Mouse (Mus musculus) left cerebral cortex, adult 2 months (tissue): ENCODE measurements around the gene Paxbp1. TPM values are rescaled to one million over a fixed set of nuclear protein-coding genes. Genes with fewer than 3 reads are reported as not detected.

ENCODE experiments used
- DNase-seq, 2 experiments: peaks; one replicate each; pipeline ENCODE4 v3.0.0; 2021 to 2022; ENCODE audit warnings: low spot score in 2 of 2, mixed read lengths in 1 of 2; ENCODE audit errors: extremely low spot score in 1 of 2
- H3K27ac ChIP-seq: fragments of 200-600 bp; 2 replicates; pipeline ENCODE4 v1.8.1; 2022
- H3K4me3 ChIP-seq: fragments of 200-600 bp; 2 replicates; pipeline ENCODE4 v1.8.1; 2022
- CTCF ChIP-seq: fragments of 200-600 bp; IDR thresholded peaks from 2 replicates; pipeline ENCODE4 v1.8.1; 2022; ENCODE audit warnings: antibody characterized with exemption, mild to moderate bottlenecking, moderate library complexity
- intact Hi-C: fragments of 180-260 bp; cut with DNase I; formaldehyde crosslinking; loops from one replicate; pipeline ENCODE4 v1.15.1; 2025
- total RNA-seq, 2 experiments: library from RNA; stranded (reverse); gene quantifications; 2 replicates each; pipeline ENCODE4 v1.2.3; 2021

Gene Paxbp1
- total RNA-seq, 2 experiments from 2014 or later, result 66.1 to 76.5 TPM

GRCm38 (mm10) chr16:91011847-91012246 is 32.5 kb downstream of the Paxbp1 start:
- intact Hi-C loops, result loop anchor here (2.0 kb wide), 1 partner anchor 33 kb away; the partner anchor contains the start of gene Paxbp1
- no peak for TF ChIP-seq CTCF
- H3K4me3 ChIP-seq, result peak overlapping the region; percentile 93
- peak overlapping the region; percentile 99 for H3K27ac ChIP-seq
- no peak for DNase-seq

- DNase-seq, result peak; percentile 92 to 93
- intact Hi-C loops, result loop anchor here (2.0 kb wide), 1 partner anchor 34 kb away; the partner anchor contains the start of gene Paxbp1
- TF ChIP-seq CTCF, result no peak
- peak within 1 kb of the TSS; percentile 93 for H3K4me3 ChIP-seq
- H3K27ac ChIP-seq, result peak within 1 kb of the TSS; percentile 99
These were observed 33.2 kb downstream of the Paxbp1 start, which contains the start of gene Synj1 for GRCm38 (mm10) chr16:91011021-91011683. Synj1 (minus strand) TSS chr16:91011308.

DNA sequence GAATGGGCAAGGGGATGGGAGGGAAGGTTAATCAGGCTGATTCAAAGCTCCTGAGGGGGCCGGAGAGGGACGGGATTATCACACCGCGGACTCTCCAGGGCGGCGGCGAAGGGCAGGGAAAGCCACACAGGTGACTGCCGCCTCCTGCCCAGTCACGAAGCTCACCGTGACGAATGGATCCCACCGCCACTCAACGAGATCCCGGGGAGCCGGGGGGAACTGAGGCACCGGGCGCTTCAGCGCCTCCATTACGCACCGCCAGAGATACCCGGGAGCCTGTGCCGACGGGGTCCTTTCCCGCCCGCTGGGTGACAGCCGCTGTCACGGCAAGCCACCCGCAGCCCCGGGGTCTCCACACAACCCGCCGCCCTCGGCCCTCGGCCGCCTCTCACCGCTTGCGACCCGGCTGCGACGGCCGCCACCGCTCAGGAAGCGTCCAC is 33.7 kb downstream of the Paxbp1 start:
- Histone ChIP-seq H3K4me3 (peak overlapping the region; percentile 93), H3K27ac (peak overlapping the region; percentile 99)
- TF ChIP-seq CTCF, result no peak
- no peak for DNase-seq
- intact Hi-C loops, result loop anchor here (2.0 kb wide), 1 partner anchor 34 kb away; the partner anchor contains the start of gene Paxbp1

- intact Hi-C loops, result loop anchor here (2.0 kb wide), 1 partner anchor 35 kb away; the partner anchor contains the start of gene Paxbp1
- DNase-seq, result no peak
- peak overlapping the region; percentile 93 for H3K4me3 ChIP-seq
- TF ChIP-seq CTCF, result no peak
- H3K27ac ChIP-seq, result peak overlapping the region; percentile 99
These were observed 34.3 kb downstream of the Paxbp1 start for GRCm38 (mm10) chr16:91009942-91010529.

- intact Hi-C loops, result no loop called here
- no peak for DNase-seq
- TF ChIP-seq CTCF, result no peak
- Histone ChIP-seq H3K4me3 (no peak overlapping the region), H3K27ac (no peak overlapping the region)
These were observed 39.3 kb downstream of the Paxbp1 start for GRCm38 (mm10) chr16:91004915-91005538.

DNA sequence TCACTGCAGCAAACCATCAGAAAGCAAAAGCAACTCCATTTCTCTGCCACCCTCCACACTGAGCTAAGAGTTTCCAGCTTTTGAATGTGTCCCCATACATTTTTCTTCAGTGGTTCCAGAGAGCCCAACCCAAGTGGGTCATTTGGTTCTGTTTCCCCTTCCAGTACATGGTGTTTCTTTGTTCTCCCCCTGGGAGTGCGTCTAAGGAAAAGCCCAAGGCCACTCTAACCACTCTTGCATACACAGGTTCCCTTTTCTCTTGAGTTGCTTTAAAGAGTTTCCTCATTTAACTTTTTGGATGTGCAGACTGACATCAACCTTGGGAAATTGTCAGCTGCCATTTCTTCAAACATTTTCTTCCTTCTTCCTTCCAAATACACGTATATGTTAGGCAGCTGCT is 43.2 kb downstream of the Paxbp1 start:
- intact Hi-C loops, result no loop called here
- Histone ChIP-seq H3K4me3 (no peak overlapping the region), H3K27ac (no peak overlapping the region)
- TF ChIP-seq CTCF, result no peak
- DNase-seq, result no peak

DNA sequence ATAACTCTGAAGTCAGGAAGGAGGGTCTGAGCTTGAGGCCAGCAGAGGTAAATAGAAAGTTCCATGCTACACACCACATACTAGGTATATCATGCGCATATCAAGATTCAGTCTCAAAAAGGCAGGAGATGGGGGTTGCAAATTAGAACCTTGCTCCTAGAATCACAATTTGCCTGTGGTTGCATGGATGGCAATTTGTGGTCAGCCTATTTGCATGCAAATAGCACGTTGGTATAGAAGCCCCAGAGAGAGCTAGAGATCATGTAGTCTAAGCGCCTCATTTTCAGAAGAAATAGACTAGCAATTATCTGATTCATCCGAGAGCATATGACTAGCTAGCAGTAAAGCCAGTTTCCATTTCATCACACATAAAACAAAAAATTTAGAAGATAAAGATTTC is 44.5 kb downstream of the Paxbp1 start:
- TF ChIP-seq CTCF, result no peak
- no peak for DNase-seq
- H3K27ac ChIP-seq, result peak overlapping the region; percentile 20; the same call in 1 of the 2 replicates
- H3K4me3 ChIP-seq, result no peak overlapping the region
- intact Hi-C loops, result no loop called here

GRCm38 (mm10) chr16:90997822-90998221 is 46.5 kb downstream of the Paxbp1 start:
- intact Hi-C loops, result no loop called here
- DNase-seq, result no peak
- Histone ChIP-seq H3K27ac (peak overlapping the region; percentile 38; the same call in 1 of the 2 replicates), H3K4me3 (no peak overlapping the region)
- TF ChIP-seq CTCF, result no peak

DNA sequence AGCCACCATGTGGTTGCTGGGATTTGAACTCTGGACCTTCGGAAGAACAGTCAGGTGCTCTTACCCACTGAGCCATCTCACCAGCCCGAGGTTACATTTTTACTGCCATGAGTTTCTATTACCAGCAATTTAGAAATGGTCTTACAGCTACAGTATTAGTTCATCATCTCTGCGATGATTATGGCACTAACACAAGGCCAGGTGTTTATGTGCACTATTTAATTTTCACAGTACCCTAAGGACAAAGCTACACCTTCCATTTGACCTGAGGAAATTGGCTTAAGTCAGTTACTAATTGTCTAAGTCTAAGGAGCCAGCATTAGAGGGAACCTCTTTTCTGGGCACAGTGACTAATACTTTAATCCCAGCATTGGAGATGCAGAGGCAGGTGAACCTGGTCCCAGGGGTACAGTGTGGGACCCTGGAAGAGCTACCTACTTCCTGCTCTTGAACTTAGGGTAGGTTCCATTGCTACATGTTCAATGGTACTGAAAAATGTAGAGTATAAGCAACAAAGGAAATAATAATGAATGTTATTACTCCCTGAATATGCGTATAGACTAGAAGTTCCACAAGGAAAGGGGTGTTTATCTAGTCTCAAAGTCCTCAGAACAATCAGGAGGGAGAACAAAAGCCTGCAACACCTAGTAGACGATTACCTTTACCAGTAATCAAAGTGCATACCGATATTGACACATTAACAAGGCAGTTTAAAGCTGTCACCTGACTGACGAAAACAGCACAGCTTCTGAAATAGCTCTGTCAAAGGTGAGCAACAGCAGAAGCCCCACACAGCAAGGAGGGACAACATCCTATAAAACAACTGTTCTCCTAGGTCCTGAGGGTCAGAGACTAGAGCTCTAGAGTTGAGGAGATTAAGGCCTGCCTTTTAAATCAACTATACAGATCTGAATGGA is 47.8 kb downstream of the Paxbp1 start:
- Histone ChIP-seq H3K27ac (no peak overlapping the region), H3K4me3 (no peak overlapping the region)
- intact Hi-C loops, result no loop called here
- no peak for DNase-seq
- no peak for TF ChIP-seq CTCF

- DNase-seq, result no peak
- Histone ChIP-seq H3K4me3 (no peak overlapping the region), H3K27ac (no peak overlapping the region)
- intact Hi-C loops, result no loop called here
- TF ChIP-seq CTCF, result no peak
These were observed 48.8 kb downstream of the Paxbp1 start for GRCm38 (mm10) chr16:90995498-90995897.

DNA sequence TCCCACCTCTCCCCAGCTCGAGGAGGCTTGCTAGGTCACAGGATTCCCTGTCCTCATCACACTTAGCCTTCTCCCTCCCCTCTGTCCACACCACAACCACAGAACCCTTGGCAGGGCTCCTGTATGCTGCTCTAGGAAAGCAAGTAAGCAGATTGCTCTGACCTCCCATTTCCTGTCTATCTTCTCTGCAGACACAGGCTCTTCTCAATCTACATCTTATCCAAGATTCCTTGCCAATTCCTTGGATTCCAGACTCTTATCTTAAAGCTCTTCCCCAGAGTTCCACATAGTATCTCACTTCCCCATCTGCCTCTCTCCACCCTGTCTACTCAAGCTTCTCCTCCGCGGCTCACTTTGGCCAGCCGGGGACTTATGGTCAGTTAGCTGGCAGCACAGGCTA is 49.3 kb downstream of the Paxbp1 start:
- no peak for TF ChIP-seq CTCF
- Histone ChIP-seq H3K4me3 (no peak overlapping the region), H3K27ac (no peak overlapping the region; the same call in 1 of the 2 replicates)
- intact Hi-C loops, result no loop called here
- no peak for DNase-seq
